Mouse (Mus musculus) liver (tissue): ENCODE measurements around the gene Krt222.

Source experiments
- DNase-seq: peaks from one replicate; pipeline ENCODE4 v3.0.0-alpha.2; 2020; ENCODE audit warnings: mixed read lengths

Gene Krt222

DNA sequence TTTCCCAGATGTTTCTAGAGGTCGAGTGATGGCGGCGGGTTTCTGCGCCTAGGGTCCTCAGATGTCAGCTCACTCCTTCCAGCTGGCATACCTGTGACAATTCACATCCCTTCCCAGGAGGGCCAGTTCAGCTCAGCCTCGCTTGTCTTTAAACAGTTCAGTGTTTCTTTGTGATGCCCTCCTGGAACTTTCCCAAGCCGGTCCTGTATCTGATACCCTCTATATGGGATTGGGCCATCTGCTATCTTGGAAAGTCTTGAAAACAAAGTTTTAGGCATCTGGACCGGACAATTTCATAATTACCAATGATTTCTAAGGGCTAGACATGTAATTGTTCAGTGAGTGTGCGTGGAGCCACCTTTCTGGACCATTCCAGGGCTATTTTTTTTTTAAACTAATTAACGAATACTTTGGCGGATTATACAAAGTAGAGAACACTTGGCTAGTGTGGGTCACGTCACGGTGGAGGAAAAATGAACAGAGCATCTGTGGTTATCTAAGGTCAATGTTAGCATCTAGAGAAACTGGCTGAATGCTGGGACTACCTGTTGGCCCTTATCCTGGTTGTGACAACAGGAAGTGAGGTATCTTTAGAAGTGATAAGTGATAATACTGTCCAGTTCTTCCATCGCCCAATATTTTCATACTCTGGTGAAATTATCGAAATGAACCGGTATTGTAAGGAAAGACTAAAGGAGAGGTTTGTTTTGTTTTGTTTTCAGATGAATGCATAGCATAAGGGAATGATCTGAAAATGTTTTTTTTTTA, 12.7 kb downstream of the Krt222 start:
- DNase-seq = no peak

DNA sequence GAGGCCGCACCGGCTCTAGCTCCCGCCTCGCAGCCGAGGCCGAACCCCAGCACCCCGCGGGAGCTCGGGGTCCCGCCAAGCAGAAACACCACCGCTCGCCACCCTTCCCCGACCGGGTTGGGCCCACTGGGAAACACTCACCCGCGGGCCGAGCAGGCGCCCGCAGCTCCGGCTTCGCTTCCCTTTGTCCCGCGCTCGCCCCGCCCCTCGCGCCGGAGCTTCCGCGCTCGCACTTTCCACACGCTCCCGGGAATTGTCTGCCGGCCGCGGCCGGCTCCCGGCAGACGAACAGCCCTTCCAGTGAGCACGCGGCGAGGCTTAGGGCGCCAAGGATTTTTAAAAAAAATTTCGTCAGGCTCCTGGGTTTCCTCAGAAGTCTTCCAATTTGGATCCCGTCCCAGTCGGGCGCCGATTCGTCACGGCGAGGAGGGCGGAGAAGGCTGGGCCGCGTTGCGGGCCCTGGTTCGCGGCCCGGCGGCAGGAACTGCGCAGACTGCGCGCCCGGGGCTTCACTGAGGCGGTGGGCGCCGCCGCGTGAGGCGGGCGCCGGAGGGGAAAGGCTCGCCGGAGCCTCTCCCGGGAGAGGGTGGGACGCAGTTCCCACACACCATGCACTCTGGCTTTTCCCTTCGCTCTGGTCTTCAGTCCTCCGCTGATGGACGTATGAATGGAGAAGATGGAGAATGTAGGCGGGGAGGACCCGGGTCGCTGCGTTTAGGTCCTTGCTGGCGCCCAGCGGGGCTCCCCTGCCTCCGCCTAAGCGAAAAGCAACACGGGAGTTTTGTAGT, 13.4 kb downstream of the Krt222 start, which contains the start of gene Smarce1:
TSS of gene Smarce1 (minus strand) at position 757 of the 788 bp plus-strand sequence.
- DNase-seq = peak; percentile 82

DNA sequence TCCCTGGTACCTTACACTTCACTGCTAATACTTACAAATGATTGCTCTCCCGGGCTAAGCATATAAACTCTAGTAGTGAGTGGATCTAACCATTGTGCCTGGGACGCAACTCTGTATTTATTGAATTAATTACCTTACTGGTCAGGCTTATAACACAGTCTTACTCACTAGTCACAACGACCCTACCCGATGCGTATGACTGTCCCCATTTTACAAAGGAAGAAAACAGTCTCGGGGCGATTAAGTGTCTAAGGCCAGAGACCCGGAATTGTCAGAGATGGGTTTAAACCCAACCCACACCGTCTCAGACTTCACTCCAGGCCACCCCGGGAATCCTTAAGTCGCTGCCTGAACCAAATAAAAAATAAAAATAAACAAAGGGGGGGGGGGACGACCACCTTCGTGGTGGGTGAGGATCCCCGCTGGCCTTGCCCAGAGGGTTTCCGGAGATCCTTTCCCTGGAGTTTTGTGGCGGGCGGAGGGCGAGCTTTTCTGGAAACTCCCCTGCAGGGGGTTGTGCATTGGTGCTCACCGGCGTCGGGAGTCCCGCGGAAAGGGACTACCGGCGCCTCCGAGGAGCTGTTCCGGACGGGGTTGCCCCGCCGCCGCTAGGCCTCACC, 14.1 kb downstream of the Krt222 start:
- no peak for DNase-seq

DNA sequence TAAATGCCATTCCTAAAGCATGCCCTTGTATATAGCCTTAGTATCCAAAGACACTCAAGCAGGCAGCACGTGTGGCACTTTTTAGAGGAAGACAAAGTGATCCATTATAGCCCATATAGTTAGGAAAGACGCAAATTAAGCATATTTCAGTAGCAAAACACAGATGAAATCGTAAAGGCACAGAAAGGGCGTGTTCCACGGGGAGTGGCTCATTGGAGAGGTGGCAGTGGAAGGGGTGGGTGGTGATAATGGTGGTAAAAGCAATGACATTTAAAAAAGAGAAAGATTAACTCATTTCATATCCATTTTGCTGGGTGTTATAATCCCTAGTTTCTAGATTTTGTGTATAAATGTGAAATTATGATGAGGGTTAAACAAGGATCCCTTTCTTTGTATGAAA, 17.6 kb downstream of the Krt222 start:
- DNase-seq = peak; percentile 80

DNA sequence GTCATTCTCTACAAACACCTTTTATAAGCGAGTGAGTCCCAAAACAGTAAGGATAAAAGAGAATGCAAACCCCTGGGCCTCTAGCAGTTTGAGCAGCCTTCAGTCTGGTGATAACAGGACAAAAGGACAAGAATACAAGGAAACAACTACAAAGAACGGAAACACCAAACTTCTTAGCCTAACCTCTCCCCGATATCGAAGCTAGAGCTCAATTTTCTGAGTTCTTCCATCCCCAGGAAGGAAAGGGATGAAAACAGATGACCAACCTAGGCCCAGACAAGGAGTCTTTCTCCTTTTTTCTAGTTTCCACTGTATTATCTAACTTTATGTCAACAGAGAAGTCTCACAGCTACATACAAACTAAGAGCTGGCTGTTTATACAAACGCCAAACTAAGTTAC, 20.6 kb downstream of the Krt222 start:
- DNase-seq = no peak

DNA sequence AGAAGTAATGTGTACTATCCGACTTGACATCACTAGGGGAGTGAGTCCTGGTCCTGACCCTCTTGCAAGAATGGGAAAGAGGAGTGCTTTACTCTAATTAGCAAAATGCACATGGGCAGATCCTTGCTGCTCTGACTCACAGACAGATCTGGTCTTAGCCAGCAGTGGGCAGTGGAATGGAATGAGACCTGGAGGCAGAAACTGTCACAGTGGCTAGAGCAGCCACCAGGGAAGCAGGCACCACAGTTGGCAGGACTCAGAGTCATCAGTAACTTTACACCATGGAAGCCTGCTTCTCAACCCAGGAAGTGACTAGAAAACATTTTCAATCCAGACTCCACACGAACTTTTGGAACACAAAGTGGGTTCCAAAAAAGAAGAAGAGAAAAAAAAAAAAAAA, 22.1 kb downstream of the Krt222 start:
- DNase-seq = no peak

DNA sequence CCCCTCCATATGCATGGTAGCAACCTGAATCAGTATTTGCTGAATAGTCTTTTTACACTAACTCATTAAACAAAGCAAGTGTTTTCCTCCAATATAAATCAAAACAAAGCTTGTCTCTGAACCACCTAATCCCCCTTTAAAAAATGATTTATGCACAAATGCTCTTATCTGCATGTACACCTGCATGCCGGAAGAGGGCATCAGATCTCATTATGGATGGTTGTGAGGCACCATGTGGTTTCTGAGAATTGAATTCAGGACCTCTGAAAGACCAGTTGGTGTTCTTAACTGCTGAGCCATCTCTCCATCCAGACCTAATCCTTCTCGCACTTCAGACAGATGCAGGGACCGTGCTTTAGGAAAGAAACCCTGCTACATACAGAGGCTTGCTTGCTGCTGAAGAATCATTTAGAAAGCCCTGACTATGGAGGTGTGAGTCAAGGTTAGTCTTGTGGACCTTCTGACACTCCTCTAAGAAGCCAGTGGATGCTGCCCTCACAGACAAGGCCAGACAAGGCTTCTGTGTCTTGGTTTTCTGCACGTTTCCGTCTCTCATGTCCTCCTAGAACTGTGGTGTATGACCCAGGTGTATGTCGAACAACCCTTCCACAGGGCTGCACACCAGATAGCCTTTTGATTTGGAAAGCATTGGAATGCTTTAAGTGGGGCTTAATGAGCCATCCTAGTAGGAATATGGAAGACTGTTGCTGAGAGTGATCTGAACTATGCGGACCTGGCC, 26.5 kb downstream of the Krt222 start:
- no peak for DNase-seq

DNA sequence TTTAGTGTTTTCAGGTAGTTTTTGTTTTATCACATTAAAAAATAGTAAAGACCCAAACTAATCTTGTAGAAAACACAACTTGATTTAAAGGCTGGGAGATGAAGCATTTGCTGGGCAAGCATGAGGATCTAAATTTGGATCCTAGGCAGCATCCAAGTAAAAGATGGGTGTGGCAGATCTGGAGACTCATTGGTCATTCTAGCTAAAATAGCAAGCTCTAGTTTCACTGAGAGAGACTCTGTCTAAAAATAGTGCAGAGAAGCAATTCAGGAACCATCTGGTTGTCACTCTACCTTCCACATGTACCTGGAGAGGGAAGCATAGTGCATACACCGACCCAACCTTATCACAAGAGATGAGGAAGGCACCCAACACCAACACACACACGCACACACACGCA, 27.7 kb downstream of the Krt222 start:
- DNase-seq = no peak

DNA sequence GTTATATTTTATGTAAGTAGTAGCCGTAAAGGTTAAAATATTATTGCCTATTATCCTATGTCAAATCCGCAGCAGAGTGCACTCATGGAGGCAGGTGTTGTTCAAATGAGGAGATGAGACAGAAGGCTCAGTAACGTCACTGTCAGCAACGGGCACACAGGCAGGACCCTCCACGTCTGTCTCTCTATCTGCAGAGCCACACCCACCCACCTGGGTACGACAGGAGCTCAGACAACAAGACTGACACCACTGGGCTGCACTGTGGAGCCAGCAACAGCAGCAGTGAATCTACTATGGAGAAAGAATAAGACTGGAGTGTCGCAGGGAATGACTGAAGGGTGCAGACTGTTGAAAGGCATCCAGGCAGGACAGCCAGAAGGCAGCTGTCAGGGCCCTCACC, 31.2 kb downstream of the Krt222 start:
- DNase-seq = peak; percentile 22

DNA sequence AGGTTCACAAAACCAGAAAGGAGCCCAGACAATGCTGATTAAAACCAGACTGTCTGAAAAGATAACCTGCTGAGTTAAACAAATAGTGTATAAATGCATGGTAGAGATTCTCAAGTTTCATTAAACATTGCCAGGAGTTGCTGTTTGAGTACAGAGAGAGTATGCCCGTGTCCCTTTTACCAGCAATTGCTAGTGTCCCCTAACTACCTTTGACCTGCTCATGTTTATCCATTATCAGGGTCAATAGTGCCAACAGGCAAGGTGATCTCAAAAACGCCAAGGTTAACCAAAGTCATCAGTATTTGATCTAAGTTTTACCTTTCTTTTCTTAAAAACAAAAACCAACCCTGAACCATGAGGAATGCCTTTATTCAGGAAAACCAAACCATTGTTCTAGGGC, 31.9 kb downstream of the Krt222 start:
- no peak for DNase-seq

DNA sequence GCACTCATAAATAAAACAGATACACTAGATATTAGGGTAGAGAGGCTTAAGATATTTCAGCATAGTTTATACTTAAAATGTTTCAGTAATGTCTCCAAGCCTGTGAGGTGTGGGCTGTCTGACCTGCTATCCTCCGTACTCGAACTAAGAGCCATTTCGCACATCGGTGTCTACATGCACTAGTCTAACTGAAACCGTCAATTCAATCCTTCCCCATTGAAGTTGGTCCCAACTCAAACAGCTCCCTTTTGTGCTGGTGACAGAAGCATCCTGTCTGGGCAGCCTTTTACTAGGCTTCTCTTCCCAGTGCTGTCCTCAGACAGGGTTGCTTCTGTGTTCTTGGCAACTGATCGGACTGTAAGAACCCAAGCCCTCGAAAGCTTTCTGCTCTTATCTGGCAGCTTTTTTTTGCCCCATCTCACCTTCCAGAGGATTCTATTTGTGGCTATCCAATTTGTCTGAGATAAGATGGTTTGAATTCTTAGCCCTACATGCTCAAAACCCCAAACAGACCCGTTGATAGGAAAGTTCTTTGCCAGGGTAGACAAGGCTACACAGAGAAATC, 35.7 kb downstream of the Krt222 start:
- DNase-seq = no peak

DNA sequence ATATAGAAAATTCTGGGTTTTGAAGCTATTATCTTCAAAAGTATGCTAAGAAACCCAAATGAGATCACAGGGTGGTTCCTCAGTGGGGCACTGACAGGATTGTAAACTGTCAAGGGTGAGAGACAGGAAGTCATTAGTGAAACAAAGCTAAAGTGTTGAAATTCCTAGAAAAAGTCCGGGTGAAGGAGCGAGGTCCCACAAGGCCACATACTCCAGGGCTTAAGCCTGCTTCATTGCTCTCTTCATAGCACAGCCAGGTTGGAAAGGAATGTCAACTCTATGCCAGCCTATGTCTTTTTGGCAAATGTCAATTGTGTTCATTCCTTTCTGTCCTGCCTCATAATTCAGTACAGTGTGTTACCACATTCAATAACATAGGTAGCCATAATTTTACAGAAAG, 36.4 kb downstream of the Krt222 start:
- DNase-seq = no peak

DNA sequence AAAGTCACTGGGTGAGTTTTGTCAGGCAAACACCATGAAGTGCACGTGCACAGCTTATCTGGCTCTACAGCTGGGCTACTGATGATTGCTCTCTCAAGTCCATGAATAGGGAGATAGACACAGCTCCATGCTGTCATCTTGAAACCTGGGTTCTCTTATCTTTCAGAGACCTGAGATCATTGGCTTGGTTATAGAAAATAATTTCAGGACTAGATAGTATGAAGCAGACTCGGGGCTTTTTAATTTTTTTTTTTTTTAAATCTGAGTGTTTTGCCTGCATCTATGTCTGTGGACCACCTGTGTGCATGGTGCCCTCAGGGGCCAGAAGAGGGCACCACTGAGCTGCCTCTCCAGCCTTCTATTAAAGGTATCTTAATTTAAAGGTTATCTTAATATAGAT, 36.9 kb downstream of the Krt222 start:
- DNase-seq = peak; percentile 36

DNA sequence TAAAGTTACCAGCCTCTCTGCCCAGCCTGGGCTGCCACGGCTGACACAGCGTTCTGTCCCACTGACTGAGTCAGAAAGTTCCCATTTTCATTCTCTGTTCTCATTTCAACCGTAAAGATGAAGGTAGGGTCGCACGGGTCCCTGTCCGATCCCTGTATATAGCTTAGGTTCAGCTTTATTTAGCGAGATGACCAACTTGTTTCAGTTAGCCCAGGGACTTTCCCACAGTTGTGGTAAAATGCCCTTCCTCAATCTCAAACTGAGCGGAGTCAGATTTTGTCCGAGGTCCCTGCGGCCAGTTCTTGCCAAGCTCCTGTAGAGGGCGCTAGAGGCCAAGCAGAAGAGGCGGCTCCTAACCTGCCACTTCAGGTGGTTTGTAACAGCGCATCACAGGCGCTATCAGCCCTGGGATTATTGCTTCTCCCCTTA, 54.7 kb downstream of the Krt222 start:
- peak; percentile 54 for DNase-seq

DNA sequence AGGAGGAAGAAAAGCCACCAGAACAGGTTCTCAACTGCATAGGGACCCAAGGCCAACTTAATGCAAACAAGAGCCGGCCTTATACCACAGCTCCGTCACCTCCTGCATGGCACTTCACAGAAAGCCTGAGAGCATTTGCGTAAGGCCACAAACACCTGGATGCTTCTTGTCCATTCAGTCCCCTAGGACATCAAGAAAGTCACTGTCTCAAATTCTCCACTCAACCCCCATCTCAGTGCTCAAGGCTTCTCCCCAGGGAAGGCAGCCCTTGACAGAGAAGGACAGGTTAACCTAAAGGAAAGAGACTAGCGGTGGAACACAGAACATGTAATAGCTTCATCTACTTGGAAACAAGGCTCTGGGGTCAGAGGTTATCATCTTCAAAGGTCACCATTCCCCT, 56.5 kb downstream of the Krt222 start:
- DNase-seq = no peak

DNA sequence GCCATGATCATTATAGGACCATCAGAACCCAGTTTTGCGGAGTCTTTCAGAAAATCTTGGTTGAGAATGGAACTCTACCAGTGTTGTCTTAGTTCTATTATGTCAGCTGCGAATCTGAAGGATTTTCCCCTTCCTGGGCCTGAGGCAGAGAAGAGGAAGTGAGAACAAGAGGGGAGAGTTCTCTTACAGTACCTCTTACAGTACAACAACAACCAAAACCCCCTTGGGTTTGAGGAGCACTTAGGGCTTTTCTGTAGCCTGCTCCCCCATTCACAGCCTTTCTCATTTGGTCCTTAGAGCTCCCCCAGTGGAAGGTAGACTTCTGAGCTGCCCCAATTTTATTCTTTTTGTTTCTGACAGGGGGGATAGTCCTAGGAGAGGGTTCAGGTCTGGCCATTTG, 57.0 kb downstream of the Krt222 start:
- no peak for DNase-seq
